Mouse (Mus musculus): Measurements from ENCODE around the gene D630039A03Rik. TPM values are rescaled to one million over a fixed set of nuclear protein-coding genes. Genes with fewer than 3 reads are reported as not detected.
A peak's percentile ranks its signal among the peaks of the same experiment; 100 is the strongest.

Gene D630039A03Rik
- polyA plus RNA-seq, 1 experiment from 2014 or later = not detected

DNA sequence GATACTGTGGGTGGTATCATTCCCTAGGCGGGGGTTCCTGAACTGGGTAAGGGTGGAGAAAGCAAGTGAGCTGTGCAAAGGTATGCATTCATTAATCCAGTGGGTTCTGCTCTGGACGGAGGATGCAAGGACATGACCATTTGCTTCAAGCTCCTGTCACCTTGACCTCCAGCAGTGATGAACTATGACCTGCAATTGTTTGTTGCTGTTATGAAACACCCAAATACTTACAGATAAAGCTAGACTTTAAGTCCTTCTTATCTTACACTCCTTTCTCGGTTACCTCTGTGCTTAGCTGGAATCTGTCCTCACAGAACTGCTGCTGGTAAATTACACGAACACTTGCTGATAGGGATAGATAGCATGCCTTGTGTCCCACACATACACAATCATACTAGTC, 24.5 kb upstream of the D630039A03Rik start:
- no peaks in the 10 kb centered on the region for H3K9me3 ChIP-seq (replicated peaks; ENCODE audit: control insufficient read depth, low read length)
- H3K4me3 ChIP-seq (ENCODE audit: low read depth, low read length) = no peak overlapping the region
- DNase-seq (ENCODE audit: low spot score) = no peak
- H3K27me3 ChIP-seq (replicated peaks; ENCODE audit: control insufficient read depth, insufficient read depth, low read length) = no peaks in the 10 kb centered on the region
- 94% methylated on average over 4 of the region's 4 CpGs for WGBS
- H3K36me3 ChIP-seq (ENCODE audit: control insufficient read depth, insufficient read depth, low read length) = peaks cover 30% of the 10 kb centered on the region
- H3K4me2 ChIP-seq (ENCODE audit: low read length) = no peak overlapping the region
- no peak overlapping the region for H3K27ac ChIP-seq (ENCODE audit: low read depth, low read length)
- H3K9ac ChIP-seq (ENCODE audit: low read length) = no peak overlapping the region
- no peak for ATAC-seq
- no peaks in the 10 kb centered on the region for H3K4me1 ChIP-seq (ENCODE audit: control insufficient read depth, insufficient read depth, low read length)

DNA sequence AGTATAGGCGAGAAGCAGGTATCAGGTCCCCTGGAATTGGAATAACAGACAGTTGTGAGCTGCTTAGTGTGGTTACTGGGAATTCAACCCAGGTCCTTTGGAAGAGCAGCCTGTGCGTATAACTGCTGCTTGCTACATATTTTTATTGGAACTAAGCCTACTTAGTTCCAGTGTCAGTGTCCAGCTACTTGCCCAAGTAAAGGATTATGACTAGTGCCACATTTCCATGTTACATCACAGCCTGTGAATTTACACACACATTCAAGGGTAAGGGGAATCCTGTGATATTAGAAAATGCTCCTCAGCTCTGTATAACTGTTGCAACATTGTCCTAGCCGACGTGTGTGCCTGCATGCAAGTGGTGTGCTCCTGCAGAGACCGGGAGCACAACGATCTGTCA, 21.2 kb upstream of the D630039A03Rik start:
- Histone ChIP-seq H3K4me3 (ENCODE audit: low read depth, low read length) (no peak overlapping the region), H3K9me3 (replicated peaks; ENCODE audit: control insufficient read depth, low read length) (no peaks in the 10 kb centered on the region), H3K27ac (ENCODE audit: low read depth, low read length) (no peak overlapping the region), H3K4me1 (ENCODE audit: control insufficient read depth, insufficient read depth, low read length) (no peaks in the 10 kb centered on the region), H3K36me3 (ENCODE audit: control insufficient read depth, insufficient read depth, low read length) (peaks cover under 1% of the 10 kb centered on the region; the same call in 1 of the 2 replicates), H3K27me3 (replicated peaks; ENCODE audit: control insufficient read depth, insufficient read depth, low read length) (no peaks in the 10 kb centered on the region), H3K9ac (ENCODE audit: low read length) (no peak overlapping the region), H3K4me2 (ENCODE audit: low read length) (no peak overlapping the region)
- ATAC-seq (no peak), DNase-seq (ENCODE audit: low spot score) (no peak)
- WGBS = 85% methylated on average over 6 of the region's 6 CpGs

GRCm38 (mm10) chr4:57934181-57934580, 18.1 kb upstream of the D630039A03Rik start:
- Histone ChIP-seq H3K9ac (ENCODE audit: low read length) (no peak overlapping the region), H3K4me2 (ENCODE audit: low read length) (no peak overlapping the region), H3K36me3 (ENCODE audit: control insufficient read depth, insufficient read depth, low read length) (no peaks in the 10 kb centered on the region), H3K27me3 (replicated peaks; ENCODE audit: control insufficient read depth, insufficient read depth, low read length) (no peaks in the 10 kb centered on the region), H3K4me1 (ENCODE audit: control insufficient read depth, insufficient read depth, low read length) (no peaks in the 10 kb centered on the region), H3K9me3 (replicated peaks; ENCODE audit: control insufficient read depth, low read length) (no peaks in the 10 kb centered on the region), H3K4me3 (ENCODE audit: low read depth, low read length) (no peak overlapping the region), H3K27ac (ENCODE audit: low read depth, low read length) (no peak overlapping the region)
- 76% methylated on average over 5 of the region's 5 CpGs for WGBS
- ATAC-seq (no peak), DNase-seq (ENCODE audit: low spot score) (no peak)

- H3K27me3 ChIP-seq (replicated peaks; ENCODE audit: control insufficient read depth, insufficient read depth, low read length) = no peaks in the 10 kb centered on the region
- H3K36me3 ChIP-seq (ENCODE audit: control insufficient read depth, insufficient read depth, low read length) = no peaks in the 10 kb centered on the region
- DNase-seq (ENCODE audit: low spot score) (no peak), ATAC-seq (no peak)
- no peak overlapping the region for H3K4me2 ChIP-seq (ENCODE audit: low read length)
- no peaks in the 10 kb centered on the region for H3K4me1 ChIP-seq (ENCODE audit: control insufficient read depth, insufficient read depth, low read length)
- H3K9me3 ChIP-seq (replicated peaks; ENCODE audit: control insufficient read depth, low read length) = no peaks in the 10 kb centered on the region
- H3K4me3 ChIP-seq (ENCODE audit: low read depth, low read length) = no peak overlapping the region
- WGBS = 78% methylated on average over 5 of the region's 5 CpGs
- H3K27ac ChIP-seq (ENCODE audit: low read depth, low read length) = no peak overlapping the region
- H3K9ac ChIP-seq (ENCODE audit: low read length) = no peak overlapping the region
These were observed 14.6 kb upstream of the D630039A03Rik start for GRCm38 (mm10) chr4:57930559-57931170.

GRCm38 (mm10) chr4:57927464-57928205, 11.5 kb upstream of the D630039A03Rik start:
- Histone ChIP-seq H3K27me3 (replicated peaks; ENCODE audit: control insufficient read depth, insufficient read depth, low read length) (no peaks in the 10 kb centered on the region), H3K36me3 (ENCODE audit: control insufficient read depth, insufficient read depth, low read length) (no peaks in the 10 kb centered on the region), H3K9ac (ENCODE audit: low read length) (no peak overlapping the region), H3K4me1 (ENCODE audit: control insufficient read depth, insufficient read depth, low read length) (no peaks in the 10 kb centered on the region), H3K9me3 (replicated peaks; ENCODE audit: control insufficient read depth, low read length) (no peaks in the 10 kb centered on the region), H3K27ac (ENCODE audit: low read depth, low read length) (no peak overlapping the region), H3K4me2 (ENCODE audit: low read length) (no peak overlapping the region), H3K4me3 (ENCODE audit: low read depth, low read length) (no peak overlapping the region)
- ATAC-seq (peak; percentile 34), DNase-seq (ENCODE audit: low spot score) (peak; percentile 80)
- 26% methylated on average over 3 of the region's 3 CpGs for WGBS

DNA sequence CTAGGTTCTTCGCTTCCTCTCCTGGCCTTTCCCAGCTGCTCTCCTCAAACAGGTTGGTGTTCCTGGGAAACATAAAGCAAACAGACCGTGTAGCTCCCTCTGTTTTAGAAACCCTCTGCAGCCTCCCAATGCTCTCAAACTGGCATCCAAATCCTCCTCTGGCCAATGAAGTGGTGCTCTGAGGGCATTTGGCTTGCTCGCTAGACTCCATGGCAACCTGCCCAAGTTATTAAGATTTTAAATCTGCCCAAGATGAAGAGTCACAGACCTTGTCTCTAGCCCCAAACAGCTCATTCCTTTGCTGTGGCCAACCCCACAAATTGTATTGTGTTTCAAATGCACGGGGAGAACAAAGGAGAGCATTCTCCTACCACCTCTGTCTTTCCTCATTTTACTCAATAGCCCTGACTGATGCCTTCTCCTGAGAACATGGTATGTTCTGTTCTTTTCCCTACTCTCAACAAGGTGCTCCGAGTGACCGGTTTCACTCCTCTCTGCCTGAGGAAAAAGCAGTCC, 8.5 kb upstream of the D630039A03Rik start:
- no peaks in the 10 kb centered on the region for H3K27me3 ChIP-seq (replicated peaks; ENCODE audit: control insufficient read depth, insufficient read depth, low read length)
- no peak overlapping the region for H3K9ac ChIP-seq (ENCODE audit: low read length)
- no peaks in the 10 kb centered on the region for H3K9me3 ChIP-seq (replicated peaks; ENCODE audit: control insufficient read depth, low read length)
- no peaks in the 10 kb centered on the region for H3K36me3 ChIP-seq (ENCODE audit: control insufficient read depth, insufficient read depth, low read length)
- 78% methylated on average over 6 of the region's 6 CpGs for WGBS
- H3K4me3 ChIP-seq (ENCODE audit: low read depth, low read length) = no peak overlapping the region
- H3K4me1 ChIP-seq (ENCODE audit: control insufficient read depth, insufficient read depth, low read length) = peaks cover 2% of the 10 kb centered on the region; the same call in 1 of the 2 replicates
- ATAC-seq (no peak), DNase-seq (ENCODE audit: low spot score) (no peak)
- no peak overlapping the region for H3K27ac ChIP-seq (ENCODE audit: low read depth, low read length)
- H3K4me2 ChIP-seq (ENCODE audit: low read length) = no peak overlapping the region

DNA sequence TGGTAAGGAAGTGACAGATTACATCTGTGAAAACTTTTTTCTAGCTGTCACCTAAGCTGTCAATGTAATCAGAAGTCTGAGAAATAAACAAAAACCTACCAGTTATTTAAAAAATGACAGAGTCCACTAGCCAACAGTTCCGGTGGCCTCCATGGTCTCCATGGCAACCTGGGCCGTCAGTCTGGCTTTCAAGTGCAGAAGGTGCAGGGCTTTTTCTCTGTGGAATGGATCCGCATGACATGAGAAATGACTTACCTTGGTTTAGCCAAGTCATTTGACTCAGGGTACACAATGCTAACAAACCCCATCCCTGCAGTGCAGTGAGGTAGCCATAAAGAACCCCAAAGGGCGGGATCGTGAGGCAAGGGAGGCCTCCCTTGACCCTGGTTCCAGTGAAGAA, 6.1 kb upstream of the D630039A03Rik start:
- DNase-seq (ENCODE audit: low spot score) (no peak), ATAC-seq (no peak)
- 48% methylated on average over 5 of the region's 5 CpGs for WGBS
- Histone ChIP-seq H3K27me3 (replicated peaks; ENCODE audit: control insufficient read depth, insufficient read depth, low read length) (no peaks in the 10 kb centered on the region), H3K4me3 (ENCODE audit: low read depth, low read length) (no peak overlapping the region), H3K4me1 (ENCODE audit: control insufficient read depth, insufficient read depth, low read length) (peaks cover 2% of the 10 kb centered on the region; the same call in 1 of the 2 replicates), H3K9ac (ENCODE audit: low read length) (no peak overlapping the region), H3K9me3 (replicated peaks; ENCODE audit: control insufficient read depth, low read length) (no peaks in the 10 kb centered on the region), H3K36me3 (ENCODE audit: control insufficient read depth, insufficient read depth, low read length) (no peaks in the 10 kb centered on the region), H3K27ac (ENCODE audit: low read depth, low read length) (no peak overlapping the region), H3K4me2 (ENCODE audit: low read length) (no peak overlapping the region)

DNA sequence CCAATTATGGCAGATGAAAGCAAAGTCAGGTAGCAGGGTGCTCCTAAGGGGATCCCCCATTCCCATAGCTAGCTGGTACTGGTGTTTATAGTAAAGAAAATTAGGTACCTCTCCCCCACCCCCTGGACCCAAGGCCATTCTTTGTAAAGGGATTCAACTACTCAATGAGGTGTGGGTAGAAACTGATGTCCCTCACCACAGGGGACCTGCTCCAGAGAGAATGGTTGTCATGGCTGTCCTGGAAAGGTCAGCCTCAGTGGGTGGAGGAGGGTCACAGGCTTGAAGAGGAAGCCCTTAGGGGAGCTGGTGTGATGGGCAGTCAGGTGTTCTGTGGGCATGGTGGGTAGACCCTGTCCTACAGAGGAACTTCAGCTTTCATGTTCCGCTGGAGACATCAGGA, 4.4 kb upstream of the D630039A03Rik start:
- ATAC-seq (no peak), DNase-seq (ENCODE audit: low spot score) (no peak)
- 78% methylated on average over 1 of the region's 1 CpGs for WGBS
- H3K4me1 ChIP-seq (ENCODE audit: control insufficient read depth, insufficient read depth, low read length) = peaks cover 6% of the 10 kb centered on the region
- H3K9ac ChIP-seq (ENCODE audit: low read length) = no peak overlapping the region
- no peaks in the 10 kb centered on the region for H3K9me3 ChIP-seq (replicated peaks; ENCODE audit: control insufficient read depth, low read length)
- H3K4me2 ChIP-seq (ENCODE audit: low read length) = no peak overlapping the region
- H3K36me3 ChIP-seq (ENCODE audit: control insufficient read depth, insufficient read depth, low read length) = no peaks in the 10 kb centered on the region
- H3K27me3 ChIP-seq (replicated peaks; ENCODE audit: control insufficient read depth, insufficient read depth, low read length) = no peaks in the 10 kb centered on the region
- no peak overlapping the region for H3K4me3 ChIP-seq (ENCODE audit: low read depth, low read length)
- H3K27ac ChIP-seq (ENCODE audit: low read depth, low read length) = no peak overlapping the region

All from forebrain, embryonic 14.5 days (tissue).